Mouse (Mus musculus): ENCODE measurements at regions not wholly inside any gene's neighbourhood (a gene's known extent, or its start where the extent isn't known, plus 50 kb on each side); places are given as distances from the start of the nearest gene placed in this dataset.
A peak's percentile ranks its signal among the peaks of the same experiment; 100 is the strongest.

- DNase-seq: no peak
These were observed 79.1 kb downstream of the Sema4f start for GRCm38 (mm10) chr6:82860485-82860884.

- no peak for DNase-seq
These were observed 82.0 kb upstream of the Hk2 start for GRCm38 (mm10) chr6:82856218-82856617.

GRCm38 (mm10) chr6:82855401-82855800 is 81.1 kb upstream of the Hk2 start:
- no peak for DNase-seq

- no peak for DNase-seq
These were observed 80.5 kb upstream of the Hk2 start for GRCm38 (mm10) chr6:82854780-82855179.

- DNase-seq: peak in 1 of 2 experiments; percentile 18
These were observed 80.1 kb upstream of the Hk2 start for GRCm38 (mm10) chr6:82854338-82854737.

GRCm38 (mm10) chr6:82853076-82853475 is 78.8 kb upstream of the Hk2 start:
- no peak for DNase-seq

- no peak for DNase-seq
These were observed 76.3 kb upstream of the Hk2 start for GRCm38 (mm10) chr6:82850556-82850955.

GRCm38 (mm10) chr6:82847598-82847997 is 73.3 kb upstream of the Hk2 start:
- DNase-seq: no peak

- no peak for DNase-seq
These were observed 72.4 kb upstream of the Hk2 start for GRCm38 (mm10) chr6:82846587-82847150.

- DNase-seq: peak in 1 of 2 experiments; percentile 20
These were observed 70.2 kb upstream of the Hk2 start for GRCm38 (mm10) chr6:82844432-82844831.

- DNase-seq: no peak
These were observed 69.6 kb upstream of the Hk2 start for GRCm38 (mm10) chr6:82843881-82844280.

- no peak for DNase-seq
These were observed 63.0 kb upstream of the Hk2 start for GRCm38 (mm10) chr6:82837246-82837645.

- DNase-seq: no peak
These were observed 61.2 kb upstream of the Hk2 start for GRCm38 (mm10) chr6:82835222-82836064.

GRCm38 (mm10) chr6:82833867-82834266 is 59.6 kb upstream of the Hk2 start:
- no peak for DNase-seq

GRCm38 (mm10) chr6:82831211-82831610 is 57.0 kb upstream of the Hk2 start:
- DNase-seq: no peak

- no peak for DNase-seq
These were observed 50.4 kb upstream of the Hk2 start for GRCm38 (mm10) chr6:82824684-82825083.

- no peak for DNase-seq
These were observed 50.0 kb upstream of the Hk2 start for GRCm38 (mm10) chr6:82824240-82824639.
